Mouse (Mus musculus) midbrain, embryonic 15.5 days (tissue): ENCODE results near the gene Tbc1d12. TPM values are rescaled to one million over a fixed set of nuclear protein-coding genes. Genes with fewer than 3 reads are reported as not detected.
A peak's percentile ranks its signal among the peaks of the same experiment; 100 is the strongest.

ENCODE experiments used
- ATAC-seq: fragments of 200-750 bp; cut with Nextera tagmentation; replicated peaks from 2 replicates; pipeline ENCODE4 v1.8.0; 2017; ENCODE audit warnings: moderate TSS enrichment
- H3K27ac ChIP-seq: fragments of 300-500 bp; sonication (generic); 2 replicates; pipeline ENCODE4 v1.5.1; 2015; ENCODE audit warnings: mild to moderate bottlenecking, inconsistent platforms
- H3K27me3 ChIP-seq: fragments of 300-500 bp; sonication (generic); replicated peaks from 2 replicates; pipeline ENCODE4 v1.6.1; 2015; ENCODE audit warnings: inconsistent platforms
- H3K36me3 ChIP-seq: fragments of 300-500 bp; sonication (generic); replicated peaks from 2 replicates; pipeline ENCODE4 v1.6.1; 2015; ENCODE audit warnings: inconsistent platforms
- H3K4me1 ChIP-seq: fragments of 300-500 bp; sonication (generic); 2 replicates; pipeline ENCODE4 v1.6.1; 2015; ENCODE audit warnings: inconsistent platforms
- H3K4me2 ChIP-seq: fragments of 300-500 bp; sonication (generic); 2 replicates; pipeline ENCODE4 v1.6.1; 2015; ENCODE audit warnings: inconsistent platforms, mild to moderate bottlenecking, moderate library complexity
- H3K4me3 ChIP-seq: fragments of 300-500 bp; sonication (generic); 2 replicates; pipeline ENCODE4 v1.5.1; 2015; ENCODE audit warnings: mild to moderate bottlenecking, inconsistent platforms
- H3K9ac ChIP-seq: fragments of 300-500 bp; sonication (generic); 2 replicates; pipeline ENCODE4 v1.6.1; 2015; ENCODE audit warnings: mild to moderate bottlenecking, inconsistent platforms
- H3K9me3 ChIP-seq: fragments of 300-500 bp; sonication (generic); 2 replicates; pipeline ENCODE4 v1.6.1; 2016; ENCODE audit warnings: inconsistent platforms
- WGBS: fragments of 180-500 bp; shearing (Covaris S2); methylation state at CpG from one replicate; pipeline ENCODE4 v1.1.7; 2015; ENCODE audit warnings: mixed read lengths; 5-methylcytosine and 5-hydroxymethylcytosine counted together
- polyA plus RNA-seq: library from polyadenylated mRNA; unstranded; fragments of >200 nt; fragmentation: Nextera tagmentation; extraction: Ambion mirVana; gene quantifications from 2 replicates; pipeline ENCODE4 v1.2.1, GENCODE M21; 2015

The Tbc1d12 gene
- polyA plus RNA-seq, 1 experiment from 2014 or later = 5.7 TPM

DNA sequence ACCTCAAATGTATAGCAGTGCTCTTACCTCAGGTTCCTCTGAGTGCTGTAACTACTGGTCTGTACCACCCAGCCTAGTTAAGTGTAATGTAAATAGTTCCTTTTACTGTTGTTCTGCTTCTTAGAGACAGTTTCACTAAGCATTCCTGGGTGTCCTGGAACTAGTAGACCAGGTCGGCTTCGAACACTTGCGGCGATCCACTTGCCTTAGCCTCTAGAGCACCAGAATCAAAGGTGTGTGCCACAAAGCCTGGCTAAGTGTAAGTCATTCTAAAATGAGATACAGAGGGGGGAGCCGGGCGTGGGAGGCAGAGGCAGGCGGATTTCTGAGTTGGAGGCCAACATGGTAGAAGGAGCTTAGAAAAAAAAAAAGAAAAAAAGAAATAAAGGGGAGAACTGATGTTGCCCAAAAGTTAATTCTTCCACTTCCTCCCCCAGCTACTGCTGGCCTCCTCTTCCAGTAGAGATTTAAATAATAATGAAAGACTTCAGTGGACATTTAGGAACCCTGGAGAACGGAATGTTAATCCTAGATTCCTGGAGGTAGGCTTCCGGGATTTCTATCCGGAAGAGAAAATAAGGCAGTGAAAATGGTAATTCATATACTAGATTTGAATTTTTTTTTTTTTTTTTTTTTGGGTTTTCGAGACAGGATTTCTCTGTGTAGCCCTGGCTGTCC, 92.2 kb downstream of the Tbc1d12 start:
- Histone ChIP-seq H3K9ac (no peak overlapping the region), H3K4me1 (peaks cover 10% of the 10 kb centered on the region), H3K4me3 (no peak overlapping the region), H3K36me3 (no peaks in the 10 kb centered on the region), H3K4me2 (no peak overlapping the region), H3K27ac (no peak overlapping the region), H3K9me3 (no peaks in the 10 kb centered on the region), H3K27me3 (no peaks in the 10 kb centered on the region)
- 86% methylated on average over 11 of the region's 11 CpGs for WGBS
- ATAC-seq = no peak

DNA sequence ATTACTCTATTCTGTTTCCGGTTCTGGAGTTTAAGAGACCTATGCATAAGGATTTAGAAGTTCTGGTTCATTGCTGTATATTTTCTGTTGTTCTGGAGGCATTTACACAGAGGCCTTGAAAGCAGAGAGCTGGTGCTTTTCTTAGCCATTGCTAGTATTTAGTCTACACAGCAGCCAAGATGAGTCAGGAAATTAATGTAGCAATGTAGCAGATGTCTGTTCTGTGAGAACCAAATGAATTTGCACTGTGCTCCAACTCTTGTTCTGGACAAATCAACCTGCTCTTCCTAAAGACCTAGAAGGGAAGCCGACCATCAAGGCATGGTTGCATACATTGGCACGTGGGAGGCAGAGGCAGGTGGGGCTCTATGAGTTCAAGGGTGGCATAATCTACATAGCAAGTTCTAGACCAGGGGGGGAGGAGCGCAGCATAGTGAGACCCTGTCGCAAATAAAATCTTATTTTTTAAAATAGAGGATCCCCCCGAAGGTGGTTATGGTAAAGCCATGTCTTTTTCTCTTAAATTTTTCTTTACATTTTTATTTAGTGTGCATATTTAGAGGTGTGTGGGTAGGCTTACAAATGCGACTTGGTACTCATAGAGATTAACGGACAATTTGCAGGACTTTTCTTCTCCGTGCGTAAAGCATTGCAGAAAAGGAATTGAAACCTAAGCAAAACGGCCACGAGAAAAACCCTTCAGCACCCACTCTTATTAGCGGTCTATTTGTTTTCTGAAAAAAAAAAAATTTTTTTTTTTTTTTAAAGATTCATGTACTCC, 93.3 kb downstream of the Tbc1d12 start:
- H3K4me1 ChIP-seq = peaks cover 10% of the 10 kb centered on the region
- peak overlapping the region; percentile 59 for H3K4me3 ChIP-seq
- 76% methylated on average over 13 of the region's 13 CpGs for WGBS
- H3K27me3 ChIP-seq = no peaks in the 10 kb centered on the region
- no peak overlapping the region for H3K27ac ChIP-seq
- H3K36me3 ChIP-seq = no peaks in the 10 kb centered on the region
- H3K9ac ChIP-seq = no peak overlapping the region
- H3K4me2 ChIP-seq = peak overlapping the region; percentile 98
- no peaks in the 10 kb centered on the region for H3K9me3 ChIP-seq
- ATAC-seq = no peak

DNA sequence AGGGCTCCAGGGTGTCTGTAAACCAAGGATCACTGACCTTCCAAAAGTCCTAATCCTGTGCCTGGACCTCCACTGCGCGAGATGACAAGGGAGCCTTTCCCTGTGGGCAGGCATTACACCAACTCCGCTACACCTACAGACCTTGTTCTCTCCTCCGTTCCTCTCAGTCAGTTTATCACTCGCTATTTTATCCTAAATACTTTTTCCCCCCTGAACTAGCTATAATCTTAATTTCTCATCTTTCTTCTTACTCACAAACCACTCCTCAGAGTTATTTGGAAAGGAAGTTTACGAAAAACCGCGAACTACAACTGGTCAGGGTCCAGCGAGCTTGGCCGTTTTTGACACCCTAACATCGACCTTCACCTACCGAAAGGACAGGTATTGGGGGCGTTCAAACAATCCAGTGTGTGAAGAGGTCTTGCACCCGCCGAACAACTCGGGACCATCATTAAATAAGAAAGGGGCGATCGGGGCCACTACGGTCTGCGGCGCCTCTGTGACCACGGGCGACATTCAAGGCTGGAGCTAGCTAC, 93.9 kb downstream of the Tbc1d12 start:
- ATAC-seq = peak; percentile 57; the same call in 1 of the 2 replicates
- Histone ChIP-seq H3K4me2 (peak overlapping the region; percentile 98), H3K27me3 (no peaks in the 10 kb centered on the region), H3K9me3 (no peaks in the 10 kb centered on the region), H3K9ac (peak overlapping the region; percentile 69), H3K4me1 (peaks cover 10% of the 10 kb centered on the region), H3K36me3 (no peaks in the 10 kb centered on the region), H3K27ac (peak overlapping the region; percentile 64), H3K4me3 (peak overlapping the region; percentile 59)
- 3% methylated on average over 23 of the region's 23 CpGs for WGBS

DNA sequence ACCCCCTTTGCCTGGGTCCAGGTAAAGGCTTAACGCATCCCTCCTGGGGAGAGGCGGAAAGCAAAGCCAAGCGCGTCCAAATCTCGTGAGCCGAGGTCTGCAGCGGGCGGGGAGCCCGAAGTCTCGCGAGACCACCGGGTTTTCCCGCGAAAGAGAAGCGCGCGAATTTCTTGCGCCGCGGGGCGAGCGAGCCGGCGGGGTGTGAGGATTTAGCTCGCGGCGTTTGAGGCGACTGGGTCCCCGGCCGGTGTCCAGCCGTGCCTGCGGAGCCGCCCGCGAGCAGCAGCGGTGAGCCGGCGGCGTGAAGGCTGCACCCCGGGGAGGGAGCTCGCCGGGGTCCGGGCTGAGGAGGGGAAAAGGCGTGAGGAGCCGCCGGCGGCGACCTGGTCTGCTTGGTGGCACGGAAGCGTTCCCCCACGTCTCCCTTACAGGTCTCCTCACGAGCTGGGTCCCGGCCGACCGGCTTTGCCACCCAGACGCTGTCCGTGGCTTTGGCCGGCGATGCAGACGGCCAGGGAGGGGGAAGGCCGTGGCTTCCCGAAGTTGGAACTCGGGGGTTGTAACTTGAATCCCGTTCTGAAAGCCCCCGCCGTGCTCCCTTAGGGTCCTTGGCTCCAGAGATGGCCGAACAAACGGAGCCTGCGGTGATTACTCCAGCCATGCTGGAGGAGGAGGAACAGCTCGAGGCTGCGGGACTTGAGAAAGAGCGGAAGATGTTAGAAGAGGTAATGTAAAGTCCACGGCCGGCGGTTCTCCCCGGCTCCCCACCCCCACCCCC, 94.6 kb downstream of the Tbc1d12 start, which contains the start of gene Hells:
Gene Hells, plus strand, starts transcription at position 128 of the 778 bp plus-strand sequence.
- H3K4me1 ChIP-seq = peaks cover 10% of the 10 kb centered on the region
- ATAC-seq = peak; percentile 95
- WGBS = under 1% methylated on average over 76 of the region's 76 CpGs
- no peaks in the 10 kb centered on the region for H3K9me3 ChIP-seq
- peak within 1 kb of the TSS; percentile 69 for H3K9ac ChIP-seq
- no peaks in the 10 kb centered on the region for H3K36me3 ChIP-seq
- no peaks in the 10 kb centered on the region for H3K27me3 ChIP-seq
- peak within 1 kb of the TSS; percentile 59 for H3K4me3 ChIP-seq
- H3K27ac ChIP-seq = peak within 1 kb of the TSS; percentile 64
- peak within 1 kb of the TSS; percentile 98 for H3K4me2 ChIP-seq

GRCm38 (mm10) chr19:38931566-38931890, 95.1 kb downstream of the Tbc1d12 start:
- H3K27me3 ChIP-seq = no peaks in the 10 kb centered on the region
- peak overlapping the region; percentile 59 for H3K4me3 ChIP-seq
- peaks cover 10% of the 10 kb centered on the region for H3K4me1 ChIP-seq
- peak overlapping the region; percentile 69 for H3K9ac ChIP-seq
- 3% methylated on average over 6 of the region's 6 CpGs for WGBS
- no peaks in the 10 kb centered on the region for H3K9me3 ChIP-seq
- H3K27ac ChIP-seq = no peak overlapping the region
- H3K4me2 ChIP-seq = peak overlapping the region; percentile 98
- ATAC-seq = no peak
- no peaks in the 10 kb centered on the region for H3K36me3 ChIP-seq

DNA sequence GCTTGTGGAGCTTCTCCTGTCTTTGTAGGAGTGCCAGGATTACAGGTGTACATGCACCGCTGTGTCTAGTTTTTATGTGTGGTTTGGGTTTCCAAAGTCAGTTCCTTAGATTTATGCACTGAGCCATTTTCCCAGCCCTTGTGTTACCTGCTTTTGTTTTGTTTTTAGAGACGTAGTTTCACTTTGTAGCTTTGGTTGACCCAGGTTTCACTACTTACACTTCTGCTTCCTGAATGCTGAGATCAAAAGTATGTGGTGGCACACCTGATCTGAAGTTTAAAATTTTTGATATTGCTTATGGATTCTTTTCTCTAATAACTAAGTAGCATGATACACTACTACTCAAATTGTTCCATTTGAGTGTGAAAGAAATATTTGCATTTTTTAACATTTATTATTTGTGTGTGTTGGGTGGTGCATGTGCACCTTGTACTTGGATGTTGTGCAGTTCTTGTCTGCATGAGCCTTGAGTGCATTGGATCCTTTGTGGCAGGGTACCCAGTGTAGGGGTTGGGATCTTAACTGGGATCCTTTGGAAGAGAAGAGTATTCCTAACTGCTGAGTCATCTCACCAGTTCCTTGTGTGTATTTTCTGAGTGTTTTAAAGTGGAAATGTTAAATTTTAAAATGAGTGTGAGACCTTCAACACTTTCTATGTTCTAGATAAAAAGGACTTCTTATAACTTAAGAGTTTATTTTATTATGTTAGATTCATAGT, 108.4 kb downstream of the Tbc1d12 start:
- Histone ChIP-seq H3K36me3 (no peaks in the 10 kb centered on the region), H3K9me3 (no peaks in the 10 kb centered on the region), H3K27me3 (no peaks in the 10 kb centered on the region), H3K4me2 (no peak overlapping the region), H3K9ac (no peak overlapping the region), H3K27ac (no peak overlapping the region), H3K4me1 (no peaks in the 10 kb centered on the region), H3K4me3 (no peak overlapping the region)
- WGBS = 93% methylated on average over 2 of the region's 2 CpGs
- no peak for ATAC-seq

Other genes with a start within 250 kb of the Tbc1d12 start
- 4.7 and 4.8 TPM in 2 replicates for gene Noc3l, start 17.3 kb upstream of the Tbc1d12 start, polyA plus RNA-seq
- gene Hells, start 94.3 kb downstream of the Tbc1d12 start, polyA plus RNA-seq = 6.1 and 9.4 TPM in 2 replicates
- not detected in 2 replicates for gene Cyp2c55, start 170.4 kb downstream of the Tbc1d12 start, polyA plus RNA-seq
- not detected in 2 replicates for gene Cyp2c65, start 224.4 kb downstream of the Tbc1d12 start, polyA plus RNA-seq